In genomic region chr6:114283927-114284703, GRCm38 (mm10) we compare ENCODE assay signal across 11 mouse cellular contexts. TPM values are rescaled to one million over a fixed set of nuclear protein-coding genes. Genes with fewer than 3 reads are reported as not detected.
DNase-seq lines count a peak whose midpoint lies in the region; ATAC-seq and TF ChIP-seq lines count a peak whose summit lies in the region.
"Had no signal": no experiment of that assay in that cellular context is flagged by ENCODE, and none has a peak within 500 bp of the region (broad histone marks: within the 10 kb centered on the region; RNA-seq: fewer than 3 reads in every experiment).

No protein-coding gene starts in this region.

- intact Hi-C loops in heart, postnatal 14 days (cut with DNase I): no loop called here

- TF ChIP-seq CTCF in hindbrain, postnatal 0 days (IDR thresholded peaks at IDR 0.05; ENCODE audit: low read depth): no peak

- WGBS in hindbrain, postnatal 0 days: 33% methylated on average over 10 of the region's 10 CpGs
- 37% methylated on average over 10 of the region's 10 CpGs for WGBS in midbrain, embryonic 15.5 days
- WGBS in intestine, embryonic 15.5 days: 48% methylated on average over 10 of the region's 10 CpGs

- H3K27ac ChIP-seq in hindbrain, postnatal 0 days: peak overlapping the region; percentile 88
- peak overlapping the region; percentile 81 for H3K27ac ChIP-seq in midbrain, embryonic 15.5 days
- H3K27ac ChIP-seq in intestine, embryonic 15.5 days: no peak overlapping the region
- H3K27ac ChIP-seq: liver, embryonic 14.5 days; stomach, postnatal 0 days had no signal

- H3K4me3 ChIP-seq in hindbrain, postnatal 0 days (ENCODE audit: low read length): peak overlapping the region; percentile 76
- H3K4me3 ChIP-seq in midbrain, embryonic 15.5 days: peak overlapping the region; percentile 78
- no peak overlapping the region for H3K4me3 ChIP-seq in intestine, embryonic 15.5 days (replicated peaks)

- DNase-seq in ZHBTc4 (ENCODE audit: low read depth, low spot score): peak; percentile 83
- DNase-seq in embryo, embryonic 11 days: peak; percentile 33
- DNase-seq in hindbrain, postnatal 0 days (ENCODE audit: low spot score): peak; percentile 76
- DNase-seq in heart, postnatal 14 days: no peak
- DNase-seq in gastrocnemius, postnatal 10 days: no peak
- DNase-seq: kidney, adult 11 months had no signal

- peak overlapping the region; percentile 72 for H3K4me2 ChIP-seq in hindbrain, postnatal 0 days (ENCODE audit: low read depth, low read length)
- H3K4me2 ChIP-seq in midbrain, embryonic 15.5 days: peak overlapping the region; percentile 62
- H3K4me2 ChIP-seq in intestine, embryonic 15.5 days (replicated peaks): no peak overlapping the region

- H3K27me3 ChIP-seq in hindbrain, postnatal 0 days (ENCODE audit: insufficient read depth, low read length): no peaks in the 10 kb centered on the region
- H3K27me3 ChIP-seq in midbrain, embryonic 15.5 days (replicated peaks): no peaks in the 10 kb centered on the region
- H3K27me3 ChIP-seq in intestine, embryonic 15.5 days (replicated peaks): peaks cover 84% of the 10 kb centered on the region

- H3K36me3 ChIP-seq in hindbrain, postnatal 0 days (ENCODE audit: insufficient read depth, low read length): no peaks in the 10 kb centered on the region
- H3K36me3 ChIP-seq in midbrain, embryonic 15.5 days (replicated peaks): no peaks in the 10 kb centered on the region
- H3K36me3 ChIP-seq in intestine, embryonic 15.5 days: no peaks in the 10 kb centered on the region

- peak; percentile 41 for ATAC-seq in hindbrain, postnatal 0 days
- no peak for ATAC-seq in midbrain, embryonic 15.5 days (replicated peaks)
- no peak for ATAC-seq in intestine, embryonic 15.5 days
- ATAC-seq: Patski had no signal

- H3K9me3 ChIP-seq in hindbrain, postnatal 0 days (ENCODE audit: low read length): no peaks in the 10 kb centered on the region
- no peaks in the 10 kb centered on the region for H3K9me3 ChIP-seq in midbrain, embryonic 15.5 days
- H3K9me3 ChIP-seq in intestine, embryonic 15.5 days: no peaks in the 10 kb centered on the region

- peaks cover 31% of the 10 kb centered on the region for H3K4me1 ChIP-seq in hindbrain, postnatal 0 days (ENCODE audit: insufficient read depth, low read length)
- peaks cover 61% of the 10 kb centered on the region for H3K4me1 ChIP-seq in midbrain, embryonic 15.5 days
- peaks cover 4% of the 10 kb centered on the region; the same call in 1 of the 2 replicates for H3K4me1 ChIP-seq in intestine, embryonic 15.5 days (replicated peaks)

- H3K9ac ChIP-seq in hindbrain, postnatal 0 days (replicated peaks; ENCODE audit: low read length): peak overlapping the region; percentile 87
- peak overlapping the region; percentile 85 for H3K9ac ChIP-seq in midbrain, embryonic 15.5 days
- H3K9ac ChIP-seq in intestine, embryonic 15.5 days: no peak overlapping the region
- H3K9ac ChIP-seq: liver, embryonic 14.5 days had no signal

RNA-seq across cellular contexts. Expression of gene Slc6a1, which starts 1.7 kb away (rescaled TPM):
- total RNA-seq in hindbrain, postnatal 0 days (2014; rRNA removed): 433 and 470 TPM in 2 replicates
- 176 and 177 TPM in 2 replicates for polyA plus RNA-seq in hindbrain, postnatal 0 days (2015; fragmentation: Nextera tagmentation; extraction: Ambion mirVana)
- polyA plus RNA-seq in midbrain, embryonic 15.5 days (2015; fragmentation: Nextera tagmentation; extraction: Ambion mirVana): 145 and 155 TPM in 2 replicates
- under 1 TPM in 1 of 2 experiments, not detected in 1; 0.07 TPM for total RNA-seq in heart, postnatal 14 days (2021)
- 0.18 and 0.34 TPM in 2 replicates for polyA plus RNA-seq in intestine, embryonic 15.5 days (2015; fragmentation: Nextera tagmentation; extraction: Ambion mirVana)
- under 1 TPM; 0.75 to 0.87 TPM for total RNA-seq in gastrocnemius, postnatal 10 days (2021)
- polyA plus RNA-seq: Patski; stomach, postnatal 0 days had no signal

Comparison
In these comparisons a context has a peak if more than half of its experiments do, and no peak if none do; other contexts are left out.
1. DNase-seq: peak in ZHBTc4 (single experiment), embryo, embryonic 11 days (single experiment) and hindbrain, postnatal 0 days (single experiment); none in heart, postnatal 14 days (0 of 2) and gastrocnemius, postnatal 10 days (single experiment).
2. RNA of gene Slc6a1, which starts 1.7 kb away (total RNA-seq): 433 to 470 TPM in hindbrain, postnatal 0 days; 0.75 to 0.87 TPM in gastrocnemius, postnatal 10 days and 0.07 TPM in heart, postnatal 14 days; every median in the first group is over 100 times any median in the second.